Mouse (Mus musculus) embryonic facial prominence, embryonic 12.5 days (tissue): ENCODE measurements around the gene Sh2d6. TPM values are rescaled to one million over a fixed set of nuclear protein-coding genes. Genes with fewer than 3 reads are reported as not detected.

Experiments used
- ATAC-seq: fragments of 200-750 bp; cut with Nextera tagmentation; 2 replicates; pipeline ENCODE4 v1.8.0; 2017; ENCODE audit not compliant: insufficient number of reproducible peaks, insufficient read depth, low FRiP score, low TSS enrichment
- H3K27ac ChIP-seq: fragments of 300-500 bp; sonication (generic); 2 replicates; pipeline ENCODE4 v1.5.1; 2016; ENCODE audit warnings: mild to moderate bottlenecking
- H3K27me3 ChIP-seq: fragments of 300-500 bp; sonication (generic); 2 replicates; pipeline ENCODE4 v1.6.1; 2016; ENCODE audit warnings: mild to moderate bottlenecking, moderate library complexity
- H3K36me3 ChIP-seq: fragments of 300-500 bp; sonication (generic); 2 replicates; pipeline ENCODE4 v1.6.1; 2016; ENCODE audit warnings: mild to moderate bottlenecking
- H3K4me1 ChIP-seq: fragments of 300-500 bp; sonication (generic); 2 replicates; pipeline ENCODE4 v1.6.1; 2016
- H3K4me2 ChIP-seq: fragments of 300-500 bp; sonication (generic); replicated peaks from 2 replicates; pipeline ENCODE4 v1.6.1; 2016; ENCODE audit warnings: mild to moderate bottlenecking, moderate library complexity
- H3K4me3 ChIP-seq: fragments of 300-500 bp; sonication (generic); 2 replicates; pipeline ENCODE4 v1.5.1; 2016; ENCODE audit warnings: mild to moderate bottlenecking
- H3K9ac ChIP-seq: fragments of 300-500 bp; sonication (generic); 2 replicates; pipeline ENCODE4 v1.6.1; 2016; ENCODE audit warnings: mild to moderate bottlenecking, moderate library complexity
- H3K9me3 ChIP-seq: fragments of 300-500 bp; sonication (generic); 2 replicates; pipeline ENCODE4 v1.6.1; 2016; ENCODE audit warnings: mild to moderate bottlenecking, moderate library complexity
- WGBS: fragments of 180-500 bp; shearing (Covaris S2); methylation state at CpG from one replicate; pipeline ENCODE4 v1.1.7; 2016; 5-methylcytosine and 5-hydroxymethylcytosine counted together
- polyA plus RNA-seq: library from polyadenylated mRNA; unstranded; fragments of >200 nt; fragmentation: Nextera tagmentation; extraction: Ambion mirVana; gene quantifications from 2 replicates; pipeline ENCODE4 v1.2.1, GENCODE M21; 2016

Sh2d6 gene
- polyA plus RNA-seq, 1 experiment from 2014 or later = not detected

DNA sequence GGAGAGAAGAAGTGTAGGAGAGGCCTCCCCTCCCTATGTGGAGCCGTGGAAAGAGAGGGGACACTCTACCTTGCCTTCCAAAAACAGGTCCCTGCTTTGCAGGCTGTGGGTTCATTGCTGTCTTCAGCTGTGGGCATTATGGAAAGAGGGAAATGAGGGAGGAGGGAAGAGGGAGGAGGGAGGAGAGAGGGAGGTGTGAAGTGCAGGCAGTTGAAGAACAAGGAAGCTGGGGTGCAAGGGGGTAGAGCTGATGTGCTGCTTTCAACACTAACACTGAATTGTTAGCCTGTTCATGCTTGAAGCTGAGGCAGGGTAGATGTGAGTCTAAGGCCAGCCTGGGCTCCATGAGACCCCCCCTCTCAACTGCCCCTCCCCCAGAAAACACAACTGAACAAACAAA, 2.7 kb downstream of the Sh2d6 start:
- Histone ChIP-seq H3K36me3 (no peaks in the 10 kb centered on the region), H3K9me3 (no peaks in the 10 kb centered on the region), H3K9ac (no peak overlapping the region), H3K27ac (no peak overlapping the region), H3K4me2 (no peak overlapping the region), H3K27me3 (no peaks in the 10 kb centered on the region), H3K4me1 (peaks cover 19% of the 10 kb centered on the region), H3K4me3 (no peak overlapping the region)
- no peak for ATAC-seq
- WGBS = 75% methylated on average over 1 of the region's 1 CpGs

DNA sequence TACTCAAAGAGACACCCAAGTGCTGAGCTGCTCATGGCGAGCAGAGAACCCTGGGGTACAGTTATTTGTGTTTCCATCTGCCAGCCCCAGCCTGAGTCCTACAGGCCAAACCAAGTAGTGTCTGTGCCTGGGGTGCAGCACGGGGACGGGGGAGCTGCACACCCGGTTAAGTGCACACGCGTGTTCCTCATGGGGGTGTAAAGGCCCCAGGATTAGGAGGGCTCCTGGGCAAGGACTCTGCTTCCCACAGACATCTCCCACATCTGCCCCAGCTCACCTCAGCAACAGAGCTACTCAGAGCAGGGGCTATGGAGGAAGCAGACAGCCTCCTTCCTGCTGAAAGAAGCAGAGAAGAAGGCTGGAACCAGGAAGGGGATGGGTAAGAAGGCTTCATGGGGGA, 5.9 kb downstream of the Sh2d6 start:
- no peaks in the 10 kb centered on the region for H3K9me3 ChIP-seq
- H3K4me1 ChIP-seq = peaks cover 36% of the 10 kb centered on the region
- no peak overlapping the region for H3K9ac ChIP-seq
- H3K36me3 ChIP-seq = no peaks in the 10 kb centered on the region
- no peaks in the 10 kb centered on the region for H3K27me3 ChIP-seq
- 93% methylated on average over 6 of the region's 6 CpGs for WGBS
- ATAC-seq = no peak
- no peak overlapping the region for H3K4me3 ChIP-seq
- H3K27ac ChIP-seq = no peak overlapping the region
- H3K4me2 ChIP-seq = no peak overlapping the region

DNA sequence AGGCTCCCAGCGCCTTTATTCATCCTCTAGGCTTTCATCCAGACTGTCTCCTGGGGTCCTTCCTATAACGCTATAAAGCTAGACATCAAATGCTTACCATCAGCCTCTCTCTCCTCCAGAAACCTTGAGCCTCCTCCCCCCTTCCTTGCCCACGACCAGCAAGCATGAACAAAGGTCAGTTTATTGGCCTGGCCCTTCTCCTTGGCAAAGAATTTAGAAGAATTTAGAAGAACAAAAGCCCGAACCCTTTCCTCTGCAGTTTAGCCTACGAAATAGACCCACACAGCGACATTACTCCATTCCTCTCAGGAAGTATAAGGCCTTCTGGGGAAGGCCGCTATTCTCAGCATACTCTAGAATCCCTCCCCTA, 8.5 kb downstream of the Sh2d6 start:
- no peak for ATAC-seq
- peaks cover 19% of the 10 kb centered on the region; the same call in 1 of the 2 replicates for H3K4me1 ChIP-seq

DNA sequence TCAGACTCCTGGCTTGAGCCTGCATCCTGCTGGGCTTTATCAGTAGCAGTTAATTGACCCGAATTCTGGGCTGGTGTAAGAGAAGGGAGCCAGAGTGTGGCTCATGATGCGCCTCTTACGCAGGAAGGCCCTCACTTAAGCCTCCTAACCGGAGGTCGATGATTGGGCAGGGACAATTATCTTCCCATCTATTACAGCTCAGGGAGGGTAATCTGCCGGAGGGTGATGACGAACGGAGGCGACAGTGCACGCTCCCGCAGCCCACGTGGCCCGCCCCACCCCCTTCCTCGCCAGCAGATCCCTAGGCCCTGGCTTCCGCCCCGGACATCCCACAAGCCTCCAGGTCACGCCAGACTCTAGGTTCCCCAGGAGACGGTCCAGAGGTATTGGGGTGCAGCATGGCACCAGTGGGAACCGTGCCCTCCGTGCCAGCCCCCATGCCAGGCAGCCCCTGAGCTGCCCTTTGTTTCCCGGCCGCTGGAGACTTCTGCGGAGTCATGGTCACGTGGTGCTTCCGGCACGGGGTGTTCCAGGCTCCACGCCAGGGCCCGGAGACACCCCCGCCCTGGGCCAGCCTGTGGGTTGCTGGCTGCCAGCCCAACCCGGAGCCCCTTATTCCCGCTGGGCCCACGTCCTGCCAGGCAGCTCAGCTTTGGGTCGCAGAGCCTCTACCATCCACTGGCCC, 9.0 kb downstream of the Sh2d6 start:
- H3K4me1 ChIP-seq = peaks cover 19% of the 10 kb centered on the region; the same call in 1 of the 2 replicates
- peak overlapping the region; percentile 61 for H3K9ac ChIP-seq
- peak overlapping the region; percentile 56 for H3K4me2 ChIP-seq
- no peaks in the 10 kb centered on the region for H3K9me3 ChIP-seq
- peak overlapping the region; percentile 84 for H3K27ac ChIP-seq
- H3K27me3 ChIP-seq = no peaks in the 10 kb centered on the region
- 5% methylated on average over 33 of the region's 33 CpGs for WGBS
- ATAC-seq = peak; percentile 66
- peak overlapping the region; percentile 26 for H3K4me3 ChIP-seq
- H3K36me3 ChIP-seq = no peaks in the 10 kb centered on the region

More for the DNA sequence above, 8.5 kb downstream of the Sh2d6 start:
- no peaks in the 10 kb centered on the region for H3K36me3 ChIP-seq
- H3K4me2 ChIP-seq = peak overlapping the region; percentile 56
- peak overlapping the region; percentile 26 for H3K4me3 ChIP-seq
- no peaks in the 10 kb centered on the region for H3K9me3 ChIP-seq
- peak overlapping the region; percentile 84 for H3K27ac ChIP-seq
- no peaks in the 10 kb centered on the region for H3K27me3 ChIP-seq
- 52% methylated on average over 7 of the region's 7 CpGs for WGBS
- peak overlapping the region; percentile 61; the same call in 1 of the 2 replicates for H3K9ac ChIP-seq

DNA sequence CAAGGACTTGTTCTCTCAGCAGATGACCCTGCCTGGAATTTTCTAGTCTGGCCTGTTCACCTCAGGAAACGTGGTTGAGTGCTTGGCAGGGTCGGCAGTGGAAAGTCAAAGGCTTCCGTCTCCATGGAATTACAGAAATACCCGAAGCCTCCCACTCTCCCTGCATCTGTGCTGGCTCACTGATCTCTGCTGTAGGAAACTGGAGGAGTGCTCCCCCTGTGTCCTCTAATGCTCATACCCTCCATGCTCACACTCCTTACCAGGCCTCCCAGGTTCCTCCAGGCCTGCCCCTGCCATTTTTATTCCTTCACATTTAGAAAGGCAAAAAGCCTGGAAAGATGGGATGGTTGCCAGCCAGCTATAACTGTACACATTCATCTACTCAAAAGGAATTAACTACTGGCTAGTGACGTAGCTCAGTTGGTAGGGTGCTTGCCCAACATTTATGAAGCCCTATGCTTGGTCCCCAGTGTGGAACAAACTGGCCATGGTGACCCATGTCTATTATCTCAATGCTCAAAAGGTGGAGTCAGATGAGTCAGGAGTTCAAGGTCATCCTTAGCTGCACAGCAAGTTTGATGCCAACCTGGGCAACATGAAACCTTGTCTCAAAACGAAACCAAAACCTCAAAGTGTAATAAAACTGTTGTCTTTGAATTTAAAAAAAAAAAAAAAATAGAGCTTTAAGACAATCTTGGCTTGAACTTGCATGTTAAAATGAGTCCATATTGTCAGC, 10.7 kb downstream of the Sh2d6 start:
- Histone ChIP-seq H3K9me3 (no peaks in the 10 kb centered on the region), H3K27me3 (no peaks in the 10 kb centered on the region), H3K4me1 (peaks cover 19% of the 10 kb centered on the region; the same call in 1 of the 2 replicates), H3K27ac (peak overlapping the region; percentile 36; the same call in 1 of the 2 replicates), H3K4me3 (no peak overlapping the region), H3K36me3 (no peaks in the 10 kb centered on the region), H3K4me2 (no peak overlapping the region), H3K9ac (no peak overlapping the region)
- ATAC-seq = no peak
- WGBS = 68% methylated on average over 6 of the region's 6 CpGs

DNA sequence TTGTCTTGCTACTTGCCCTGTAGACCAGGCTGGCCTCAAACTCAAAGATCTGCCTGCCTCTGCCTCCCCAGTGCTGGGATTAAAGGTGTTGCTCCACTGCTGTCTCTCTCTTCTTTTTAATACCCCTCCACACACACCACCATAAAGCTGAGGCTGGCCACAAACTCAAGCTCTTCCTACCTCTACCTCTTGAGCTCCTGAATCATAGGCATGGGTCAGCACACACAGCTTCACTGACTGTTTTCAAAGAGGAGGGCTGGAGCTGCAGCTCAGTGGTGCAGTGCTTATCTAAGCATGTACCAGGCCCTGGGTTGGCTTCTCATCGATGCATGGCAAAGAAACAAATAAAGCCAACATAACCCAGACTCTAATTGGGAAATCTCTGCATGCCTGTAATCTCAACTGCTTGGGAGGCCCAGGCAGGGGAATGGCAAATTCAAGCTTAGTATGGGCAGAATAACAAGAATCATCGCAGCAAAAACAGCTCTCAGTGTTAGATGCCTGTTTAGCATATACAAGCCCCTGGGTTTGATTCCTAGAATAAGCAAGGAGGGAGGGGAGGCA, 11.6 kb downstream of the Sh2d6 start:
- Histone ChIP-seq H3K36me3 (no peaks in the 10 kb centered on the region), H3K27ac (no peak overlapping the region), H3K4me3 (no peak overlapping the region), H3K4me2 (no peak overlapping the region), H3K4me1 (peaks cover 19% of the 10 kb centered on the region; the same call in 1 of the 2 replicates), H3K9me3 (no peaks in the 10 kb centered on the region), H3K27me3 (no peaks in the 10 kb centered on the region), H3K9ac (no peak overlapping the region)
- WGBS = 82% methylated on average over 2 of the region's 2 CpGs
- ATAC-seq = no peak

DNA sequence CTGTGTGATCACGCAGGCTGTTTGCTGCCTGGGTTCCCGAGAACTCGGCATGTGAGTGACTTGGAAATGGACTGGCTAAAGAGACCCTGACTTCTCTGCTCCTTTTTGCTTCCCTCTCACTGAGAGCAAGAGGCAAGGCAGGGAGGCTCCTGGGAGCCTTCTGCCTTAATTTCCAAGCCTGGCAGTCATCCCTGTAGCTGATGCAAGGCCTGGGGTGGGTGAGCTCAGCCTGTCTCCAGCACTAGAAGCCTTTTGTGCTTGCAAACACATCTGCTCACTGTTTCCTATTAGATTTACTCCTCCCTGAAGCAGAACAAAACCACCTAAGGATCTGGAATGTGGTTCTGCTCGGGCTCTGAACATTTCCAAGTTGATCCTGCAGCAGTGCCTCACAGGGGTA, 12.9 kb downstream of the Sh2d6 start:
- Histone ChIP-seq H3K27ac (peak overlapping the region; percentile 32; the same call in 1 of the 2 replicates), H3K4me1 (peaks cover 23% of the 10 kb centered on the region; the same call in 1 of the 2 replicates), H3K9me3 (no peaks in the 10 kb centered on the region), H3K36me3 (no peaks in the 10 kb centered on the region), H3K27me3 (no peaks in the 10 kb centered on the region), H3K4me2 (no peak overlapping the region), H3K4me3 (no peak overlapping the region), H3K9ac (no peak overlapping the region)
- WGBS = 71% methylated on average over 4 of the region's 4 CpGs
- ATAC-seq = no peak

DNA sequence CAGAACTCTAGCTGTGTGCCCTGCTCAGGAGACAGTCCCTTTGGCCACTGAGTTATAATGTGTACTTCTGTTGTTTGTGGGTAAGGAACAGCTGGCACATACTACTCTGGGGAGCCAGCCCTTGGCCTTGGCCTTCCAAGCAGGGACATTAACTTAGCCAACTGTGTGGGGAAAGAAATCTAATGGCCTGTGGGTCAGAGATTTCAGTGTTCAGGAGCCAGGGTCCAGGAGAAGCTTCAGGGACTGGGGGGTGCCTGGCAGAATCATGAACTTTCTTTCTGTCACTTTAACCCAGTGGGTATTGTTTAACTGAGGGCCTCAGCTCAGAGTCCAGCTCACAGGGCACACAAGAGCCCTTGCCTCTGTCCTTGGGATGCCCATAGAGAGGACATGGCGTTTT, 15.4 kb downstream of the Sh2d6 start:
- H3K4me3 ChIP-seq = no peak overlapping the region
- no peak overlapping the region for H3K27ac ChIP-seq
- H3K36me3 ChIP-seq = no peaks in the 10 kb centered on the region
- no peak overlapping the region for H3K4me2 ChIP-seq
- no peaks in the 10 kb centered on the region for H3K27me3 ChIP-seq
- 66% methylated on average over 1 of the region's 1 CpGs for WGBS
- H3K9me3 ChIP-seq = no peaks in the 10 kb centered on the region
- 0 out of 2 replicates have a peak, but pooled peaks cover 8% of the 10 kb centered on the region for H3K4me1 ChIP-seq
- no peak for ATAC-seq
- no peak overlapping the region for H3K9ac ChIP-seq

DNA sequence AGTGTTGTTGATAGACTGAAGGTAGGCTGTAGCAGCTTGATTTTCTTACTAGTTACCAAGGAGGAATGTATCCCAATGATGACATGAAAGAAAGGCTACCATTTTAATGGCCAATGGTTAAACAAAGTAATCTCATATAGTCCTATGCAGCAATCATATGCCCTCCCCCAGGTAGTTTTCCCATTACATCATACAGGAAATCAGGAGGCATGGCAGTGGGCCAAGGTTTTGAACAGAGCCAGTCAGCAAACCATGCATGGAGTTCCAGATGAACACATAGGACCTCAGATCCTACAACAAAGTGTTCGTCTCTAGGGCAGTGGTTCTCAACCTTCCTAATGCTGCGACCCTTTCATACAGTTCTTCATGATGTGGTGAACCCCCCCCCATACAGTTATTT, 17.6 kb downstream of the Sh2d6 start:
- H3K36me3 ChIP-seq = no peaks in the 10 kb centered on the region
- H3K9me3 ChIP-seq = no peaks in the 10 kb centered on the region
- H3K9ac ChIP-seq = no peak overlapping the region
- 0 out of 2 replicates have a peak, but pooled peaks cover 7% of the 10 kb centered on the region for H3K4me1 ChIP-seq
- no peak overlapping the region for H3K4me2 ChIP-seq
- 84% methylated on average over 2 of the region's 2 CpGs for WGBS
- H3K4me3 ChIP-seq = no peak overlapping the region
- no peak for ATAC-seq
- no peak overlapping the region for H3K27ac ChIP-seq
- H3K27me3 ChIP-seq = no peaks in the 10 kb centered on the region

DNA sequence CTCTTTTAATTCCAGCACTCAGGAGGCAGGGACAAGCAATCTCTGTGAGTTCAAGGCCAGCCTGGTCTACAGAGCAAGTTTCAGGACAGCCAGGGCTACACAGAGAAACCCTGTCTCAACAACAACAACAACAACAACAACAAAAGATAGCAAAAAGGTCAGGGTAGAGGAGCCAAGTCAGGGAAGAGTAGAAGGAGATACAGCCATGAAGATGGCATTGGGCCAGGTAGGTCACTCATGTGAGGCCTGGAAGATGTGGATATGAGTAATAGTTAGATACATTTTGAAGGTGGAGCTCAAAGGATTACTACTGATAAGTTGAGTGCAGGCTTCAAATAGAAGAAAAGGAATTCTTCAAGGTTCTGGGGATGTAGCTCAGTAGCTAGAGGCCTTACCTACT, 18.2 kb downstream of the Sh2d6 start:
- H3K36me3 ChIP-seq = no peaks in the 10 kb centered on the region
- no peaks in the 10 kb centered on the region for H3K9me3 ChIP-seq
- H3K4me1 ChIP-seq = 0 out of 2 replicates have a peak, but pooled peaks cover 5% of the 10 kb centered on the region
- no peak overlapping the region for H3K9ac ChIP-seq
- no peak overlapping the region for H3K27ac ChIP-seq
- no peak overlapping the region for H3K4me2 ChIP-seq
- no peak overlapping the region for H3K4me3 ChIP-seq
- ATAC-seq = no peak
- H3K27me3 ChIP-seq = no peaks in the 10 kb centered on the region

DNA sequence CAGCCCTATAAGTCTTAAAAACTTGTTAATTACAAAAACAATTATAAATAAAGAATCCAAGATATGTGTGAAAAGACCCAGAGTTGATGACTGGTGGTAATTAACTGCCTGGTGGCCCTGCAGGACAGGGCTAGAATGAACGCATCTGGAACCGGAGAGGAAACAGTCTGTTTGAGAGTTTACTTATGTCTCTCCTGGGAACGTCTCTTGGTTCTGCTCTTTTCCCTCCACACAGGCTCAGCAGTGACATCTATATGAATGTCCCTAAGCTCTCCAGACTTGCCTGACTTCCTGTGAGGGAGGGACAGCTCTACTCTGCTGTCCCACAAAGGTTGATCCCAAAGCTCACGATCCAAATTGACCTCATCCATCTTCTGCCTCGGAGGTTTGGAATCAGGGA, 22.6 kb downstream of the Sh2d6 start:
- WGBS = 50% methylated on average over 5 of the region's 5 CpGs
- H3K4me2 ChIP-seq = no peak overlapping the region
- no peak for ATAC-seq

DNA sequence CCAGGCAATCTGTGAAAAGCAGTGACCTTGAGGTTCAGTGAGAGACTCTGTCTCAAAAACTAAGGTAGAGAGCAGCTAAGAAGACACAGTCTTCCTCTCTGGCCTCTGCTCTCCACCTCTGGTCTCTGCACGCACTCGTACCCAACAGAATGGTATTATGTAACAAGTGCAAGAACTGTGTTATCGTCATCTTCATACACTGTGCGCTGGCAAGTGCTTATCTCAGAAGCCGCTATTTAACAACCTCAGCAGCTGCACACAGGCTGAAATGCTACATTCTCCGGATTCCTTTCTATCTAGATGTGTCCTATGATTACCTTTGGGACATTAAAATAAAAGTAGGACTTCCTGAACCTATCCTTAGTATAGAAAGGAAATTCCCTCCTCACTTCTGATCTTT, 28.6 kb downstream of the Sh2d6 start:
- Histone ChIP-seq H3K9ac (no peak overlapping the region), H3K36me3 (no peaks in the 10 kb centered on the region), H3K27me3 (no peaks in the 10 kb centered on the region), H3K4me1 (no peaks in the 10 kb centered on the region), H3K4me2 (no peak overlapping the region), H3K4me3 (no peak overlapping the region), H3K27ac (no peak overlapping the region), H3K9me3 (no peaks in the 10 kb centered on the region)
- WGBS = 64% methylated on average over 6 of the region's 6 CpGs
- ATAC-seq = no peak

More for the DNA sequence above, 22.6 kb downstream of the Sh2d6 start:
- H3K36me3 ChIP-seq = no peaks in the 10 kb centered on the region
- H3K9ac ChIP-seq = no peak overlapping the region
- H3K9me3 ChIP-seq = no peaks in the 10 kb centered on the region
- no peak overlapping the region for H3K27ac ChIP-seq
- H3K4me1 ChIP-seq = 0 out of 2 replicates have a peak, but pooled peaks cover 4% of the 10 kb centered on the region
- H3K27me3 ChIP-seq = no peaks in the 10 kb centered on the region
- H3K4me3 ChIP-seq = no peak overlapping the region
